Mouse (Mus musculus) ES-Bruce4 (cell line): ENCODE results near the gene Akap13.

Experiments
- CTCF ChIP-seq: IDR thresholded peaks from one replicate; pipeline ENCODE4 v1.8.1; 2011; ENCODE audit warnings: low read depth, low read length
- EP300 ChIP-seq: IDR thresholded peaks from 2 replicates; pipeline ENCODE4 v1.6.1; 2011; ENCODE audit warnings: low read depth, low read length; ENCODE audit not compliant: insufficient read depth
- POLR2A ChIP-seq: IDR thresholded peaks from one replicate; pipeline ENCODE4 v1.8.1; 2011; ENCODE audit warnings: low read length; ENCODE audit not compliant: insufficient read depth

DNA sequence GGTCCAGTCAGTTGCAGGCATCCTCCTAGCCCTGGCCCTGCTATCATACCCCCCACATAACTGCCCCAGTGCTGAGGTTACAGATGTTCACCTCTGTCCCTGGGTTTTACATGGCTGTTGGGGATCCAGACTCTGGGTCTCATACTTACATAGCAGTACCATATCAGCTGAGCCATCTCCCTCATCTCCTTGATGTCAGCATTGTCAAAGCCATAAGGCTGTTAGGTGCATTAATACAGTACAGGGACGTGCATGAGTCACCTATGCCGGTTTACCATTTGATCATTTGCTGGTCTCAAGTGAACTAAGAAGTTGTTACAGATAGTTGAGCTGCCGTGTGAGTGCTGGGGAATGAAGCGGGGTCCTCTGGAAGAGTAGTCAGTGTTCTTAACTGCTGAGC, 174.3 kb downstream of the Akap13 start:
- TF ChIP-seq EP300 (no peak), CTCF (no peak), POLR2A (no peak)
